Mouse (Mus musculus): ENCODE results near the gene Bdh2. TPM values are rescaled to one million over a fixed set of nuclear protein-coding genes. Genes with fewer than 3 reads are reported as not detected.
A peak's percentile ranks its signal among the peaks of the same experiment; 100 is the strongest.

The Bdh2 gene
- polyA plus RNA-seq, 1 experiment from 2014 or later = 4.7 TPM

- H3K9ac ChIP-seq (replicated peaks; ENCODE audit: low read length) = peak within 1 kb of the TSS; percentile 31; the same call in 1 of the 2 replicates
- peak; percentile 76 for ATAC-seq (ENCODE audit: low FRiP score, low TSS enrichment)
- DNase-seq = peak; percentile 44
- peaks cover 17% of the 10 kb centered on the region for H3K4me1 ChIP-seq (ENCODE audit: control insufficient read depth, insufficient read depth, low read length)
- no peaks in the 10 kb centered on the region for H3K9me3 ChIP-seq (ENCODE audit: control insufficient read depth, low read length)
- no peaks in the 10 kb centered on the region; the same call in 1 of the 2 replicates for H3K27me3 ChIP-seq (ENCODE audit: control insufficient read depth, insufficient read depth, low read length)
- WGBS = 13% methylated on average over 28 of the region's 28 CpGs
- H3K4me3 ChIP-seq (replicated peaks; ENCODE audit: low read depth, low read length) = peak within 1 kb of the TSS; percentile 24
- no peaks in the 10 kb centered on the region for H3K36me3 ChIP-seq (ENCODE audit: control insufficient read depth, insufficient read depth, low read length)
- H3K4me2 ChIP-seq (ENCODE audit: low read length) = peak within 1 kb of the TSS; percentile 57
- no peak within 1 kb of the TSS for H3K27ac ChIP-seq (replicated peaks; ENCODE audit: low read depth, low read length)
Observed at GRCm38 (mm10) chr3:135307411-135308259, 26.6 kb downstream of the Bdh2 start, which contains the start of gene Slc9b2. Gene Slc9b2, plus strand, starts transcription at chr3:135307700.

GRCm38 (mm10) chr3:135312916-135313491 is 32.0 kb downstream of the Bdh2 start:
- 0 out of 2 replicates have a peak, but pooled peaks cover 1% of the 10 kb centered on the region for H3K4me1 ChIP-seq (ENCODE audit: control insufficient read depth, insufficient read depth, low read length)
- H3K36me3 ChIP-seq (ENCODE audit: control insufficient read depth, insufficient read depth, low read length) = no peaks in the 10 kb centered on the region
- H3K9me3 ChIP-seq (ENCODE audit: control insufficient read depth, low read length) = no peaks in the 10 kb centered on the region; the same call in 1 of the 2 replicates
- H3K9ac ChIP-seq (replicated peaks; ENCODE audit: low read length) = no peak overlapping the region
- no peaks in the 10 kb centered on the region for H3K27me3 ChIP-seq (ENCODE audit: control insufficient read depth, insufficient read depth, low read length)
- H3K4me3 ChIP-seq (replicated peaks; ENCODE audit: low read depth, low read length) = no peak overlapping the region
- DNase-seq = no peak
- ATAC-seq (ENCODE audit: low FRiP score, low TSS enrichment) = no peak
- 9% methylated on average over 2 of the region's 2 CpGs for WGBS
- H3K4me2 ChIP-seq (ENCODE audit: low read length) = no peak overlapping the region
- H3K27ac ChIP-seq (replicated peaks; ENCODE audit: low read depth, low read length) = no peak overlapping the region

GRCm38 (mm10) chr3:135313727-135314126 is 32.7 kb downstream of the Bdh2 start:
- Histone ChIP-seq H3K27ac (replicated peaks; ENCODE audit: low read depth, low read length) (no peak overlapping the region), H3K9me3 (ENCODE audit: control insufficient read depth, low read length) (no peaks in the 10 kb centered on the region; the same call in 1 of the 2 replicates), H3K27me3 (ENCODE audit: control insufficient read depth, insufficient read depth, low read length) (no peaks in the 10 kb centered on the region), H3K4me2 (ENCODE audit: low read length) (no peak overlapping the region), H3K9ac (replicated peaks; ENCODE audit: low read length) (no peak overlapping the region), H3K4me3 (replicated peaks; ENCODE audit: low read depth, low read length) (no peak overlapping the region), H3K4me1 (ENCODE audit: control insufficient read depth, insufficient read depth, low read length) (no peaks in the 10 kb centered on the region), H3K36me3 (ENCODE audit: control insufficient read depth, insufficient read depth, low read length) (no peaks in the 10 kb centered on the region)
- DNase-seq = no peak
- WGBS = 32% methylated on average over 2 of the region's 2 CpGs
- ATAC-seq (ENCODE audit: low FRiP score, low TSS enrichment) = no peak

GRCm38 (mm10) chr3:135314811-135315210 is 33.8 kb downstream of the Bdh2 start:
- Histone ChIP-seq H3K9ac (replicated peaks; ENCODE audit: low read length) (no peak overlapping the region), H3K36me3 (ENCODE audit: control insufficient read depth, insufficient read depth, low read length) (no peaks in the 10 kb centered on the region), H3K4me2 (ENCODE audit: low read length) (no peak overlapping the region), H3K27me3 (ENCODE audit: control insufficient read depth, insufficient read depth, low read length) (no peaks in the 10 kb centered on the region), H3K4me1 (ENCODE audit: control insufficient read depth, insufficient read depth, low read length) (no peaks in the 10 kb centered on the region), H3K27ac (replicated peaks; ENCODE audit: low read depth, low read length) (no peak overlapping the region), H3K4me3 (replicated peaks; ENCODE audit: low read depth, low read length) (no peak overlapping the region), H3K9me3 (ENCODE audit: control insufficient read depth, low read length) (no peaks in the 10 kb centered on the region; the same call in 1 of the 2 replicates)
- DNase-seq = no peak
- no peak for ATAC-seq (ENCODE audit: low FRiP score, low TSS enrichment)
- WGBS = 63% methylated on average over 2 of the region's 2 CpGs

- no peaks in the 10 kb centered on the region for H3K36me3 ChIP-seq (ENCODE audit: control insufficient read depth, insufficient read depth, low read length)
- no peak overlapping the region for H3K9ac ChIP-seq (replicated peaks; ENCODE audit: low read length)
- DNase-seq = no peak
- no peaks in the 10 kb centered on the region; the same call in 1 of the 2 replicates for H3K9me3 ChIP-seq (ENCODE audit: control insufficient read depth, low read length)
- no peaks in the 10 kb centered on the region for H3K27me3 ChIP-seq (ENCODE audit: control insufficient read depth, insufficient read depth, low read length)
- H3K4me1 ChIP-seq (ENCODE audit: control insufficient read depth, insufficient read depth, low read length) = no peaks in the 10 kb centered on the region
- WGBS = 93% methylated on average over 9 of the region's 9 CpGs
- no peak overlapping the region for H3K4me3 ChIP-seq (replicated peaks; ENCODE audit: low read depth, low read length)
- ATAC-seq (ENCODE audit: low FRiP score, low TSS enrichment) = no peak
- no peak overlapping the region for H3K27ac ChIP-seq (replicated peaks; ENCODE audit: low read depth, low read length)
- no peak overlapping the region for H3K4me2 ChIP-seq (ENCODE audit: low read length)
Observed at GRCm38 (mm10) chr3:135315720-135316425, 34.9 kb downstream of the Bdh2 start.

GRCm38 (mm10) chr3:135318331-135318730 is 37.3 kb downstream of the Bdh2 start:
- WGBS = 94% methylated on average over 11 of the region's 11 CpGs
- no peak for DNase-seq
- Histone ChIP-seq H3K9ac (replicated peaks; ENCODE audit: low read length) (no peak overlapping the region), H3K27ac (replicated peaks; ENCODE audit: low read depth, low read length) (no peak overlapping the region), H3K36me3 (ENCODE audit: control insufficient read depth, insufficient read depth, low read length) (no peaks in the 10 kb centered on the region), H3K4me1 (ENCODE audit: control insufficient read depth, insufficient read depth, low read length) (no peaks in the 10 kb centered on the region), H3K4me3 (replicated peaks; ENCODE audit: low read depth, low read length) (no peak overlapping the region), H3K9me3 (ENCODE audit: control insufficient read depth, low read length) (no peaks in the 10 kb centered on the region; the same call in 1 of the 2 replicates), H3K4me2 (ENCODE audit: low read length) (no peak overlapping the region), H3K27me3 (ENCODE audit: control insufficient read depth, insufficient read depth, low read length) (no peaks in the 10 kb centered on the region)
- ATAC-seq (ENCODE audit: low FRiP score, low TSS enrichment) = no peak

GRCm38 (mm10) chr3:135324354-135324753 is 43.3 kb downstream of the Bdh2 start:
- Histone ChIP-seq H3K9me3 (ENCODE audit: control insufficient read depth, low read length) (no peaks in the 10 kb centered on the region), H3K27ac (replicated peaks; ENCODE audit: low read depth, low read length) (no peak overlapping the region), H3K4me1 (ENCODE audit: control insufficient read depth, insufficient read depth, low read length) (0 out of 2 replicates have a peak, but pooled peaks cover 4% of the 10 kb centered on the region), H3K36me3 (ENCODE audit: control insufficient read depth, insufficient read depth, low read length) (no peaks in the 10 kb centered on the region), H3K27me3 (ENCODE audit: control insufficient read depth, insufficient read depth, low read length) (no peaks in the 10 kb centered on the region), H3K4me3 (replicated peaks; ENCODE audit: low read depth, low read length) (no peak overlapping the region), H3K9ac (replicated peaks; ENCODE audit: low read length) (no peak overlapping the region), H3K4me2 (ENCODE audit: low read length) (no peak overlapping the region)
- DNase-seq (peak; percentile 39), ATAC-seq (ENCODE audit: low FRiP score, low TSS enrichment) (no peak)
- WGBS = 12% methylated on average over 6 of the region's 6 CpGs

GRCm38 (mm10) chr3:135327176-135327575 is 46.2 kb downstream of the Bdh2 start:
- Histone ChIP-seq H3K9ac (replicated peaks; ENCODE audit: low read length) (no peak overlapping the region), H3K4me1 (ENCODE audit: control insufficient read depth, insufficient read depth, low read length) (0 out of 2 replicates have a peak, but pooled peaks cover 4% of the 10 kb centered on the region), H3K27ac (replicated peaks; ENCODE audit: low read depth, low read length) (no peak overlapping the region), H3K27me3 (ENCODE audit: control insufficient read depth, insufficient read depth, low read length) (no peaks in the 10 kb centered on the region), H3K4me2 (ENCODE audit: low read length) (no peak overlapping the region), H3K36me3 (ENCODE audit: control insufficient read depth, insufficient read depth, low read length) (no peaks in the 10 kb centered on the region), H3K4me3 (replicated peaks; ENCODE audit: low read depth, low read length) (no peak overlapping the region), H3K9me3 (ENCODE audit: control insufficient read depth, low read length) (no peaks in the 10 kb centered on the region)
- 80% methylated on average over 6 of the region's 6 CpGs for WGBS
- ATAC-seq (ENCODE audit: low FRiP score, low TSS enrichment) (no peak), DNase-seq (no peak)
